Mouse (Mus musculus) retina, adult 2 months (tissue): Measurements from ENCODE around the gene Maml3.

Source experiments
- DNase-seq: peaks from one replicate; pipeline ENCODE4 v3.0.0-alpha.2; 2012; ENCODE audit warnings: low read depth, low spot score

The Maml3 gene

DNA sequence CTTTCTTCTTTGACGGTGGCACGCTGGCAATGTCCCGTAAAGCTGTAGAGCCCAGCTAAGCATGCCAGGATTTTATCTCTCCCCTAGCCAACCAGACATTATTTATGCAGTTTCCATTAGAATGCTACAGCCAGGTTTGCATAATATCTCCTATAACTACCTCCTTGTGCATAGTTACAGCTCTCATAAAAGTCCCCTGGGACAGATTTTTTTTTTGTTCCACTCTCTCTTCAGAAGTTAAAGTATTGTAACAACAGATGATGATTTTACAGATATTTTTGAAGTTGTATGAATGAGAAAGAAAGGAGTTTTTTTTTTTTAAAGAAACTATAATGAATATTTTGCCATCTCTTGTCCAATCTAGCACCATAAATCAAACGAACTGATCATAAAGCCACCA is 232.1 kb downstream of the Maml3 start:
- DNase-seq, result no peak

GRCm38 (mm10) chr3:51871346-51871745 is 233.5 kb downstream of the Maml3 start:
- no peak for DNase-seq

DNA sequence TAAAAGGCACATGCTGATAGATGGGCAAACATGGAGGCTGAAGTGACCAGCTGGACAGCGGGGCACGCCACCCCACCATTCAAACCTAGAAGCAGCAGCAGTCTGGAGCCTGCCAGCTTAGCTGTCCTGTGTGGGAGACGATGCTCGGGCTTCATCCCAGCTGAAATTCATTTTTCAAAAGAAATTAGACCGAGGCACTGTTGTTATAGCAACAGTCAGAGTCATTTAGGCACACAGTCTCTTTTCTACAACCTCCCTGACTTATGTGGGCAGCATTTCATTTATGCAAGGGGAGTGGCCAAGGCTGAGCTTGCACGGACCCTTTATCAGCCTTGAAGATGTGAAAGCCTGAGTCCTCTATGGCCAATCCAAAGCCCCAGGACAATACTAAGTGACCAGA is 234.9 kb downstream of the Maml3 start:
- DNase-seq, result no peak

GRCm38 (mm10) chr3:51868857-51869256 is 236.0 kb downstream of the Maml3 start:
- no peak for DNase-seq

DNA sequence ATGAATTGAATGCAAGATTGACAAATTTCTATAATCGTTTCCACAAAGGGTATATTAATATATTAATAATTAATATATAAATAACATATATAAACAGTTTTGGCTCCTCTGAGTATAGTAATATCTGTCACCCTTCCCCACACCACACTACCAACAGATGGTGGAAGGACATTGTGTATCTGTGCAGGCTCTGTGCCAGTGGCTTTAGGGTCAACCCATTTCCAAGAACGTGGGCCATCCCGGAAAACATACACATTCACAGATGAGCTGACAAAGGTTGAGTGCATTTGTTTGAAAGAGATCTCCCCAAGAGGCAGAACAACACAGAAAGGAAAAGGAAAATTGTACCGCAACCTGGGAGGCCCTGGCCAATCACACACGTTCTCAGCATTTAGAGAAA is 238.4 kb downstream of the Maml3 start:
- DNase-seq, result no peak

DNA sequence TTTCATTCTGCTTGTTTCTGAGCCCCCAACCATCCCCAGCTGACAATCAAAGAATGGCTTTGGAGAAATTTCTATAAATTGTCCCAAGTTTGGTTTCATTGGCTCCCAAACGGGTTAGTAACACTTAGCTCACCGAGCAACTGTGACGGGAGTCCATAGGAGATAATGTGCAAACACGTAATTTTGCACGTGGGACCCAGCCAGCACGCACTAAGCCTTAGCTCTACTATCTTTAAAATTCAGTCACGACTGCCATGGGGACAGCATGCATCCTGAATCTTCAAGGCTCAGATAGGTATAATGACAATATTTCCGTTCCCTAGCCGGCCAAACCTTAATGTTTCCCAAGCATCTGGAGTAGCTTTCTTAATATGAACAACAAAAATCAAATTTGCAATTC is 243.2 kb downstream of the Maml3 start:
- DNase-seq, result no peak

- DNase-seq, result no peak
These were observed 244.4 kb downstream of the Maml3 start for GRCm38 (mm10) chr3:51860458-51860857.

GRCm38 (mm10) chr3:51859208-51859607 is 245.7 kb downstream of the Maml3 start:
- DNase-seq, result no peak

- no peak for DNase-seq
These were observed 250.7 kb downstream of the Maml3 start for GRCm38 (mm10) chr3:51854152-51854551.

DNA sequence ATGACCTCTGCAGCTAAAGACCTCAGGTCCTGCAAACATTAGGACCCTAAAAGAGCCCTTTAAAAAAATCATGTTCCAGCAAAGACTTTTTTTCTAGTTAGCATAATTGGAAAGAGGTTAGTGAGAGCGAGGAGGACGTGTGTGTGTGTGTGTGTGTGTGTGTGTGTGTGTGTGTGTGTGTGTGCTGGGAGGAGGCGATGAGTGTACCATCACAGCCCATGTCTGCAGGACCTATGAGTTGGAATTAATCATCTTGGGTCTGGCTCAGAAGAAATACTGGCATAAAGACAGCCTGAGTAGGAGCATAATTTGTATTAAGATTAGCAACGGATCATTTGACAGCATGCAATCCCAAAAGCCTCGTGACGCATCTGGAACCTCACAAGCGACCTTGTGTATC is 251.3 kb downstream of the Maml3 start:
- DNase-seq, result no peak

DNA sequence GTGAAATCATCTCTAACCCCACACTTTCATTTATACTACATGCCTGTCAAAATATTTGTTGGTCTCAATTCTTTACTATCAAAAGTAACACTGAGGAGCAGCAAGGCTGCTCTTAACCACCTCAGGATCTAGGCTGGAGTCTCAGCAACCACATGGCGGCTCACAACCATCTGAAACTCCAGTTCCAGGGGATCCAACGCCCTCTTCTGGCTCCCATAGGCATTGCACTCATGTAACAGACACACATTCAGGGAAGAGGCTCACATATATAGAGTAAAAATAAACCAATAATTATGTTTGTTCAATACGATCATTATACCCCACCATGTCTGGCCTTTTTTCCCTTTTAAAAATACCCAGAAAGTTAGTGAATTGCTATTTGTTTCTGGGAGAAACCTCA is 252.2 kb downstream of the Maml3 start:
- no peak for DNase-seq

DNA sequence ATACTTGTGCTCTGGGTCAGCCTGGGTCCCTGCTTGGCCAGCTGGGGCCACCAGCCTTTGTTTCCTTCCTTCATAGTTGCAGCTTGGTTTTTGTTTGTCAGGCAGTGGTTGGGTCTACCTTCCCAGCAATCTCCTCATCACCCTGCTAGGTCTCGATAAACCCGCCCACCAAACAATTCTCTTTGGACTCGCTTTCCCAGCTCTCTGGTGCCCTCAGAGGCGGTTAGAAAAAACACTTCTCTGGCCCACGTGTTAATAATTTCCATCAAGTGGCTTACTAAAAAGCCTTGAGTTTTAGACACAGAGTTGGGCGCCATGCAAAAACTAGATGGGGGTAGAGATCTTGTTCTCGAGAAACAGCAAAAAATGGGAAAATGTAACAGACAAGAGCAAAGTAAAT is 253.3 kb downstream of the Maml3 start:
- no peak for DNase-seq

GRCm38 (mm10) chr3:51849462-51849861 is 255.4 kb downstream of the Maml3 start:
- DNase-seq, result no peak

DNA sequence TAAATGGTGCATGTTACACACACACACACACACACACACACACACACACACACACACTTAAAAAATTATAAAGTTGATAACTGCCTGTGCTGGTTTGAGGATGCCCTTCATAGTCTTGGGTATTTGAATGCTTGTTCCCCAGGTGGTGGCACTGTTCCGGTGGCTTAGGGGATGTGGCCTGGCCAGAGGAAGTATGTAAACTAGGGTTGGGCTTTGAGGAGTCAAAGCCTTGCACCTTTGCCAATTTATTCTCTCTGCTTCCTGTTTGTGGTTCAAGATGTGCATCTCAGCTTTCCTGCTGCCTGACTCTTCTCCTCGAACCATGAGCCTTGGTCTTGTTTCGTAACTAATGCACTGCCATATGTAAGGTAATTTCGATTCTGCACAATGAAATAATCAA is 257.6 kb downstream of the Maml3 start:
- DNase-seq, result no peak

- no peak for DNase-seq
These were observed 260.6 kb downstream of the Maml3 start for GRCm38 (mm10) chr3:51844255-51844654.

DNA sequence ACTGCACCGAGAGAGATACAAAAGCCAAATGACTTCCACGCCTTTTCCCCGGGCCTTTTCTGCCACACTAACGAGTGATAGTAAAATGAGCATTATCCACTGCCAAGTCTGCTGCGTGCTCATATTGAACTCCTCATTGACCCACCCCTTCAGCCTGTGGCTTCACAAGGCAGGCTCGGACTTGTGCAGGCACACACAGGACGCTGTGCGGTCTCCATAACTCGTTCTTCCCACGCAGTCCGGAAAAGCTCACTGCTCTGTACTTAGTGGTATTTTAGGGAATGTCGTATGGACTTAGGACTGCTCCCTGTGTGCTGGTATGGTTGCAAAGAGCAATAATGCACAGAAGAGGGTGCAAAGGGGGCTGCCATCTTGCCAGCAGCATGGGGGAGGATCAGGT is 262.7 kb downstream of the Maml3 start:
- DNase-seq, result no peak

DNA sequence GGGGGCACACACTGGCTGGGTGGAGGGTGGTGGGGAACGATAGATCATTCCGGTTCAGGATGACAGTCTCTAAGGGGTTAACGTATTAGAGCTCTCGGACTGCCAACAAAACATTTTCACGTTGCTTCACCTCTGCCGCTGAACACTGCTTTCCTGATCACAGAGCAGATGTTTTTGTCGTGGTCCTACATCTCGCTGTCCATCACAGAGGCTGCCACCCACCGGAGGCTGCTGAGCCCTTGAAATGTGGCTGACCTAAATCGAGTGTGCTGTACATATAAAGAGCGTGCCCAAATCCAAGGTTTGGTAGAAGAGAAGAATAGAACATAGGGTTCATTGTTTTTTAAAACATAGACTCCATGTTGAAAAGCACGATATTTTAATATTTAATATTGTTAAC is 263.3 kb downstream of the Maml3 start:
- no peak for DNase-seq

DNA sequence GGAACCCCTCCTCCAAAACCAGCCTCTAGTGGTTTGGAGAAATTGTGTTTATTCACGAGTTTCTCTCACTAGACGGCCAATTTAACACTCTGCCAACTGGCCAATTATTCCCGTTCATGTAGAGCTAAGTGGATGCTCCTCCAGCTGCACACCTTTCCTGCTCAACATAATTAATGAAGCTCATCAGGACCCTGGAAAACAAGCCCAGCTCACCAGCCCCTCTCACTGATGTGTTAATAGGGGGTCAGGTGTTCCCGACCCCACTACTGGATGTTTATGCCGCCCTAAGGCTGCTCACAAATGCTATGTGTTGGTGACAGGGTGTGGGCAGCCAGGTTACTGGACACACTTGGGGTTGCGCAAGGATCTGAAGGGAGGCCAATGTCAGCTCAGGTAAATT is 263.7 kb downstream of the Maml3 start:
- no peak for DNase-seq

DNA sequence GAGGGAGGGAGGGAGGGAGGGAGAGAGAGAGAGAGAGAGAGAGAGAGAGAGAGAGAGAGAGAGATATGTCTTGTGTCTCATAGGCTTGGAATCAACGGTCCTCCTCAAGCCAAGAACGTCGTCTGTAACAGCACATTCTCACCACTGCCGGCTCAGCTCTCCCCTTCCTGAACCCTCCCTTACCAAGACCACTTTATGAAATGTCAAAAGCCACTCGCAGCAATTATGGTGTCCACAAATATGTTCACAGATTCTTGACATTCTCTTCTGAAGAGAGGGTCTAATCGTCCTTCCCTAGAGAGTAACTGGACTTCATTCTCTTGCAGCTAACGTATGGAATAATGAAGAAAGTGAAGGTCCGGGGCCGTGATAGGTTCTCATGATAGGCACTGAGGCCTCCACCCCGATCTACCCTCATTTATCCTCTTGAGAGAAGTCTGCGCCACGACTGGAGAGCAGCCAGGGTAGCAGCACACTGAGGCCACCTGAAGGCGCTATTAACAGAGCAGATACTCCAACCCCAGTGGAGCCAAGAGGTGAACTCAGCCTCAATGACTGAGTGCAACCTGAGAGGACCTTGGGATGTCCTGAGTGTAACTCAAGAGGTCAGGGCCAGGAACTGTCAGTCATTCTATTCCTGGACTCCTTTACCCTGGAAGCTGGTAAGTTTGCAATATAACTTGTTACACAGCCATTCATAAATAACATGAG is 264.6 kb downstream of the Maml3 start:
- DNase-seq, result no peak

- DNase-seq, result no peak
These were observed 265.5 kb downstream of the Maml3 start for GRCm38 (mm10) chr3:51839353-51839715.

GRCm38 (mm10) chr3:51838696-51839352 is 266.1 kb downstream of the Maml3 start:
- DNase-seq, result no peak

DNA sequence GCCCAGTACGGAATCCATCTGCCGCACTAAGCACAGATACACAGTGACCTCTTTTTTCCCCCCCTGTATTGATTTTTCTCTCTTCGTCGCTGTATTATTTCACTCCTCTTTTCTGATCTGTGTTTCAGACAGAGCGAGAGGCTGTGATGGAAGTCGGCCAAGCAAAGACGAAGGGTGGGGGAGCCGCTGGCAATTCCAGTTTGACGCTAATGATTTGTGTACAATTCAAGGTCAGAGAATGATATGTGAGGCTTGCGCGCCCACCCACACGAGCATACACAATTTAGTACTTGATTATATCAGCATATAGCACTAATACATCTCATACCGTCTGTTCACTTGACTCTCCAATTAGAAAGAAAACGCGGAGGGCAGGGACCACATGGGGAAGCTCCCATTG is 271.9 kb downstream of the Maml3 start:
- no peak for DNase-seq

DNA sequence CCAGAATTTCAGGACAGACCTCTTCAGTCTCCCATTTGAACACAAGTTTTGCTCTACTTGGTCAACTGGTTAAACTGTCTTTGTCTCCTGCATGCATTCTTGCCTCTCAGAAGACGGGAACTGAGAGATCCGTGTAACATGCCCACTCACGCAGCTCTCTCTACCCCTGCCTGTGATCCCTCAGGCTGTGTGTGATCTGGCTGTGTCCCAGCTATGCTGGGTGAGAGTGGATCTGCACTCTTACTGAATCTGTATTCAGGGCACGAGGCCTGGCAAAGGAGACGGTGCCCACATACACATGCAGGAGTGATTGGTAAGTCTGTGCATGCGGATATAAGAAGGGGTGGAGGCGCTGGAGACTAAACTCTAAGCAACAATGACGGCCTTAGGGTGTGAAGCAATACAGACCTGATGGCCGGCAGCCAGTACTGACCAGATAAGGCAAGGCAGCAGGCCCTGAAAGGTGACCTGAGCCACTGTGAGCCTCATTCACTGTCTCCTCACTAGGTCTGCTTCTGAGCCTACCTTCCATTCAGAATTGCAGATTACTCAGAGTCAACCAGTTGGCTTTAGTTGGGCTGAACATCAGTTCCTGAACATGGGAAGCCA is 274.0 kb downstream of the Maml3 start:
- DNase-seq, result no peak
